Mouse (Mus musculus): ENCODE results near the gene R3hdm1. TPM values are rescaled to one million over a fixed set of nuclear protein-coding genes. Genes with fewer than 3 reads are reported as not detected.

R3hdm1 gene
- 559 TPM for polyA plus RNA-seq (2014; fragmentation: Illumina TruSeq; extraction: RNeasy Lipid Tissue Mini Kit (QIAGEN cat#74804); ENCODE audit: low read depth, low replicate concordance)

GRCm38 (mm10) chr1:128102641-128103461 is at the start of gene R3hdm1, which contains the start of gene Zranb3:
R3hdm1 (plus strand) TSS chr1:128103301.
Zranb3 (minus strand) TSS chr1:128103047.

GRCm38 (mm10) chr1:128243627-128243995 is 140.5 kb downstream of the R3hdm1 start, which contains the start of gene Ubxn4:
Ubxn4 (plus strand) TSS chr1:128243964.

Other genes with a start within 250 kb of the R3hdm1 start
- gene Map3k19, start 248.3 kb upstream of the R3hdm1 start, polyA plus RNA-seq (2014; fragmentation: Illumina TruSeq; extraction: RNeasy Lipid Tissue Mini Kit (QIAGEN cat#74804); ENCODE audit: low read depth, low replicate concordance), result not detected
- 24.2 TPM for gene Rab3gap1, start 234.5 kb upstream of the R3hdm1 start, polyA plus RNA-seq (2014; fragmentation: Illumina TruSeq; extraction: RNeasy Lipid Tissue Mini Kit (QIAGEN cat#74804); ENCODE audit: low read depth, low replicate concordance)
- 22.6 TPM for gene Zranb3, start 254 bp upstream of the R3hdm1 start, polyA plus RNA-seq (2014; fragmentation: Illumina TruSeq; extraction: RNeasy Lipid Tissue Mini Kit (QIAGEN cat#74804); ENCODE audit: low read depth, low replicate concordance)
- 164 TPM for gene Ubxn4, start 140.7 kb downstream of the R3hdm1 start, polyA plus RNA-seq (2014; fragmentation: Illumina TruSeq; extraction: RNeasy Lipid Tissue Mini Kit (QIAGEN cat#74804); ENCODE audit: low read depth, low replicate concordance)
- gene Lct, start 225.0 kb downstream of the R3hdm1 start, polyA plus RNA-seq (2014; fragmentation: Illumina TruSeq; extraction: RNeasy Lipid Tissue Mini Kit (QIAGEN cat#74804); ENCODE audit: low read depth, low replicate concordance), result 0.18 TPM